Mouse (Mus musculus): ENCODE measurements around the gene Plekhm2. TPM values are rescaled to one million over a fixed set of nuclear protein-coding genes. Genes with fewer than 3 reads are reported as not detected.

The Plekhm2 gene
- total RNA-seq, 4 experiments from 2014 or later = 113 to 133 (median 117) TPM

- no peak for DNase-seq (ENCODE audit: low spot score)
These were observed 59.3 kb downstream of the Plekhm2 start for GRCm38 (mm10) chr4:141605421-141605820.

DNA sequence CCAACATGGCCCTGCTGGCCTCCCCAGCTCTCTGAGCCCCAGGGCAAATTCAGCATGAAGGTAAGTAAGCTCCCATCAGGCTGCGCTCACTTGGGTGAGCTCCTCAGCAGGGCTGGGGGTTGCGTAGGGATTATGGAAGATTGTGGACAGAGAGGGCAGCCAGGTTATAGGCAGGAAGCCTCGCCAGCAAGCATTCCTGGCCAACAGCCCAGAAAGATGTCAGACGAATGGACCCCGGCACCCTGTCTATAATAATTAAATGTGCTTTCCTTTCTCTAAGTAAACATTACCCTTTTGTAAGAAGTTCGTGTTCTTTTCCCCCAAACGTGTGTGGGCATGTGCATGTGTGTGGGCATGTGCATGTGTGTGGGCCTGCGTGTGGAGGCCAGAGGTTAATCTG lies 60.2 kb downstream of the Plekhm2 start:
- DNase-seq (ENCODE audit: low spot score) = no peak

- DNase-seq (ENCODE audit: low spot score) = no peak
These were observed 60.8 kb downstream of the Plekhm2 start for GRCm38 (mm10) chr4:141603921-141604320.

DNA sequence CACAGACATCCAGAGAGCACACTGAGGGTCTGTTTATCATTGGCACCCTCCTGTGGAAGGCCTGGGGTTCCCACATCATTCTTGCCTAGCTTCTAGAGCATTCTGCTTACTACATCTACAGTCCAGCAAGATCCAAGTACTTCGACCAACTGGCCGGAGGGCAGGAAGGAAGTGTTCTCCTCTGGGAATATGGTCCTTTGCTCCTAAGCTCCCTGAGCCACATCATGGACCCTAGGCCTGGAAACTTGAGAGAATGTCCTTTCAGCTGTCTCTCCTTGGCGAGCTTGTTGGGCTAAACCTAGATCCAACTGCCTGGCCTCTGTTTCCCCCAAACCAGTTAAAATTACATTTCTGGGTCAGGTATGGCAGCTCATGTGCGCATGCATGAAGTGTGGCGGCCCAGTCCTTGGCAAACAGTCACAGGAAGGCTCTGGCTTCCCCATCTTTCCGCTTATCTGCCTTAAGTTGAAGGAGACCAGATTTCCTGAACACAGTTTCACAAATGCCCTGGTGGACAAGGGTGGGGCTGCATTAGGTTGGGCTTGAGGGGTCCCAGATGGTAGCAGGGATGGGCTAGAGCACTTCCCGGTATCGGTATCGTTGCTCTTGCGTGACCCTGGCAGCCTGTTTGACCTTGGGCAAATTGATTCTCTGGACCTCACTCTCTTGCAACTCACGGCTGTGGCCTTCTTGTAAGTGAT lies 62.0 kb downstream of the Plekhm2 start:
- DNase-seq (ENCODE audit: low spot score) = peak; percentile 63

DNA sequence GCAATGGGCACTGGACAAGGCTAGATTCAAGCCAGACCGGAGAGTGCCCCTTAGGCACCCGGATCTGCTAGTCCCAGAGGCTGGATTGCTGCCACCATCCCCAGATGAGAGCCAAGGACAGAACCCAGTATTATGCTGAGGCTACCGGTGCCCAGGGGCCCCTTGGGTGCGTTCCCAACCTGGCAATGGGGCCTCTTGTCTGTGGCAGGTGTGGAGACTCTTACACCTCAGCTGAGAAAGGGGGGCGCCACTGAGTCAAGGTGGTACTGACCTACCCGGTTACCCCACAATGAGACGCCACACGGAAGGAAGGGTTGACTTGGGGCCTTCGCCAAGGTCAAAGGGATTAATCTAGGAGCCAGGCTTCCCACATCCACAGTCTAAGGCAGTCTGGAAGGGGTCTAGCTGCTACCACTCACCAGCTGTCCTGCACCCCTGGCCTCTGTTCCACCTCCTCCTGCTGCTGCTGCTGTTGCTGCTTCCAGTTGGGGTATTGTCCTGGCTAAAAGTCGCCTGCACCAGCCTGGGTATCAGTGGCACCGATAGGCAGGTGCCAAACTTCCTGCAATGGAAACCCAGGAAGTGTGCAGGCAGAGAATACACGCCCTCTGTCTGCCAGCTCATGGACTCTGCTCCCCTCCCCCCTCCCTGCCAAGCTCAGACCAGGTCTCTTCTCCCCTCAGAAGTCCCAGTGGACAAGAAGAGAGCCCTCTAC lies 63.4 kb downstream of the Plekhm2 start:
- peak; percentile 40 for DNase-seq (ENCODE audit: low spot score)

DNA sequence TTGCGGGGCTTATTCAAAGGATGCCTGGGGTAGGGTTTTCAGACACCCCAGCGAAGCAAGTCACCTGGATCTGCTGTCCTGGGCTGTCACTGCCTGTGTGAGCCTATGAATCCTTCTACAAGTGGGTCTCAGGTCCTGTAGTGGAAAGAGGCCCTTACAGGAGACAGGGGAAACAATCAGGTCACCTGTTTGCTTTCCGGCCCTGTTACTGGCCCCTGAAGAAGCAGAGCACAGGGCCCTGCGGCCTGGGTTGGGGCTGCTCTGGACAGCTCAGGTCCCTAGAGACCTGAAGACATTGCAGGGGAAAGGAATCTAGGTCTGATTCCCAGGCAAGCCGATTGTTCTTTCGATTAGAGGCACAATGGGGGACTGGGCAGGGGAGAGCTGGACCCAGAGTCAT lies 64.3 kb downstream of the Plekhm2 start:
- DNase-seq (ENCODE audit: low spot score) = no peak

DNA sequence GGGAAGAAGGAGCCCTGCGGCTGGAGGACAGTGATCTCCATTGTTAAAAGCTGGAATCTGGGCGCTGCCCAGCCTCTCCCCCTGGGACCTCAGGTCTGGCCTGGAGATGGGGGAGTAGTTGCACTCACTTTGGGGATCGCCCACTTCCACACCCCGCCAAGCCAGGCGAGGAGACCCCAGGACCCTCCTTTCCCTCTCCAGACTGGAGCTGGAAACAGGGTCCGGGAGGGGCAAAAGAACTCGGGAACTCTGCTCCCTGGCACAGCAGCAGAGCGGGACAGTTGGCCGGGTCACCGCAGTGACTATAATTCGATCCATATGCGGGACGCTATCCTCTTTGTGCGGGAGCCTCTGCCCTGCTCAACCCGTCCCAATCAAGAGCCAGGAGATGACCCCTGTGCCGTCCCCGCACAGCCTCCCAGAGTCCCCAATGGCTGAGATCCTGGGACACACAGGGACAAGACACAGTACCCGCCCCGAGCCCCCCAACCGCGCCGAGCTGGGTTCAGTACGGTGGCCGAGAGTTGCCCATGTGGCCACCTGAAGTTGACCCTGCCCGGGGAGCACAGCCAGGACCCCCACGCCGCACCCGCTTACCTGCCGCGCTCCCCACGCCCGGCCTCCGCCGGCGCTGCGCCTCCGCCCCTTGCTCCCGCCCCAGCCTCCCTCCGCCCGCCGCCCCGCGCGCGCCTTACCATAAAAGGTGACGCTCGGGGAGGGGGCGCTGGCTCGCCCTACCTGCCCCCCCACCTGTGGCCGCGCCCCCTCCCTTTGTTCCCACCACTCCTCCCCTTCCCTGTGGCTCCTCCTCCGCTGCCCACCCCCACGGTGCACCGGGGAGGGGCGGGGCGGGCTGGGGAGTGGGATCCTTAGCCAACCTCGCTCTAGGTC lies 65.2 kb downstream of the Plekhm2 start:
- DNase-seq (ENCODE audit: low spot score) = no peak

- DNase-seq (ENCODE audit: low spot score) = no peak
These were observed 65.8 kb downstream of the Plekhm2 start for GRCm38 (mm10) chr4:141598894-141599250.

DNA sequence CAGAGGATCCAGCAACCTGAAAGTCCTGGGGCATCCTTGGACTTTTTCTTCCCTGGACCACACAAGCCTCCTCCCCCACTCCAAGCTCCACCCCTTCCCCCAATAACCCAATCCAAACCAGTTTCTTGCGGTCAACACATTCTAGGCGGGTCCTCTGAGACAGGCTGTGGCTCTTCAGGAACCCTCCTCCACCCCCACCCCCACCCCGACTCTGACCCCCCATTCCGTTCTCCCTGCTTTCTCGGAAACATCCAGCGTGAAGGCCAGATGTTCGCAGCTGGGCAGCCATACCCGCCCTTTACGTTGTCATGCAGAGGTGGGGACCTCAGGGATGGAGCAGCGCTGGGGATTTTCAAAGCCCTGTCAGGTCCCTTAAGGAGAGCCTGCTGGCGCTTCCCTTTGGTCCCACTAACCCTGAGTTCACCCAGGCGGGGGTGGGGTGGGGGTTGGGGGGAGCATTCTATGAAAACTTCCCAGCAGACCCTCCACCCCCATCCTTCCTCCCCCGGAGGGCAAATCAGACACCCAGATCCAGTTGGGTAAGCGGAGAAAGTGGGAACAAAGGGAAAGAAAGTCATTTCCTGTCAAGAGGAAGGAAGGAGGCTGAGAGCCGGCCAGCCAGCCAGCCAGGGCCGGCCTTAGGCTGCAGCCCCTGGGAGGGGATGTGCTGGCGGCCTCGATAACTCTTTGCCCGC lies 66.4 kb downstream of the Plekhm2 start:
- DNase-seq (ENCODE audit: low spot score) = peak; percentile 60

- peak; percentile 53 for DNase-seq (ENCODE audit: low spot score)
These were observed 67.9 kb downstream of the Plekhm2 start for GRCm38 (mm10) chr4:141596700-141597328.

- no peak for DNase-seq (ENCODE audit: low spot score)
These were observed 69.0 kb downstream of the Plekhm2 start for GRCm38 (mm10) chr4:141595605-141596268.

- DNase-seq (ENCODE audit: low spot score) = no peak
These were observed 69.6 kb downstream of the Plekhm2 start for GRCm38 (mm10) chr4:141595138-141595537.

GRCm38 (mm10) chr4:141591547-141591946 lies 73.2 kb downstream of the Plekhm2 start:
- no peak for DNase-seq (ENCODE audit: low spot score)

DNA sequence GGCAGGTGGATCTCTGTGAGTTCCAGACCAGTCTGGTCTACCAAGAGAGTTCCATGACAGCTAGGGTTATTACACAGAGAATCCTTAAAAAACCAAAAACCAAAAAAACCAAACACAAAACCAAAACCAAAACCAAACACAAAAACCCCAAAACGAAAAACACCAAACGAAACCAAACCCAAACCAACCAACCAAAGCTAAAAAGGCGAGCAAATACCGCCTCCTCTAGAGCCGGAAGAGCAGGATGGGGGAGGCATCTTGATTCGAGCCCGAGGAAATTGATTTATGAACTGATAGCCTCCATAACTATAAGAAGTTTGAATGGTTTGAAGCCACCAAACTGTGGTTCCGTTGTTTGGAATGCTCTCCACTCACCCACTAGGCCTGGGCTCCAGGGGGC lies 80.8 kb downstream of the Plekhm2 start:
- no peak for DNase-seq (ENCODE audit: low spot score)

GRCm38 (mm10) chr4:141581051-141581450 lies 83.6 kb downstream of the Plekhm2 start:
- no peak for DNase-seq (ENCODE audit: low spot score)

DNA sequence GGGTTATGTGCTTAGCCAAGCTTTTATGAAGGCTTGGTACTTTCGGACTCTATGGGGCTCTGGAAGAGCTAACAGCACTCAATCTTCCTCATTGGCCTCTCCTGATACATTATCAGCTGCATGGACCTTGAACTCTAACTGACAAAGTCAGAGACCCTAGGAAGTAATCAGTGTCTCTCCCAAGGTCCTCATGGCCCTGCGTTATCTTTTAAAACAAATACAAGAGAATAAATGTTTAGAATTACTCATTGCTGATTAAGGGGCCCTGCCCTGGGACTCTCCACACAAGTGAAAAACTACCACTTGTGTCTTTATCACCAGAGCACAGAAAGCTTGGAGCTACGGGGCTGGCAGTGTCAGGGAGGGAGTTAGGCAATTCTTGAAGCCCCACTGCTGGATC lies 85.9 kb downstream of the Plekhm2 start:
- DNase-seq (ENCODE audit: low spot score) = no peak

GRCm38 (mm10) chr4:141576877-141577276 lies 87.8 kb downstream of the Plekhm2 start:
- DNase-seq (ENCODE audit: low spot score) = no peak

- DNase-seq (ENCODE audit: low spot score) = no peak
These were observed 88.3 kb downstream of the Plekhm2 start for GRCm38 (mm10) chr4:141576404-141576803.

Measured in heart, adult 8-10 months (tissue).